ENCODE assay signal across 33 mouse cellular contexts in the genomic region with DNA sequence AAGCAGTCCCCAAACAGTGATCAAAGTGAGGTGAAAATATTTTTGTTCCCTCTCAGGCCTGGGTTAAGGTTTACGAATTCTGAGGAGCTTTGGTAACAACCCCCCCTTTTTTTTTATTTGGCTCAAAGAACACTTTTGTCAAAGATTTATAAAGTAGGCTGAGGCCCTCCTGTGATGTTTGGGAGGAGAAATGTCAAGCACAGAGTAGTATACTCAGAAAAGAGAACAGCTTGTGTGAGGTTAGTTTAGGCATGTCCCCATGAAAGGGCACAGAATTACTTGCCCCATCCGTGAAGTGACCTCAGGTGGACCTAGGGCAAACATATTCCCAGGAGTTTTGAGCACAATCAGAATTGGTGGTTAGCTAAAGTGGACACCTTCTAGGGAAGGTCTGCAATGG.
"Had no signal": no experiment of that assay in that cellular context is flagged by ENCODE, and none has a peak within 500 bp of the region (broad histone marks: within the 10 kb centered on the region; RNA-seq: fewer than 3 reads in every experiment).

No protein-coding gene starts in this region.

- H3K4me3 ChIP-seq: limb, embryonic 10.5 days; limb, embryonic 12.5 days; limb, embryonic 13.5 days; limb, embryonic 15.5 days; liver, embryonic 12.5 days; liver, embryonic 13.5 days; liver, embryonic 15.5 days; lung, embryonic 15.5 days; megakaryocyte, embryonic 14.5 days; midbrain, embryonic 10.5 days; midbrain, embryonic 12.5 days; midbrain, embryonic 13.5 days; midbrain, embryonic 15.5 days; myocyte; neural tube, embryonic 12.5 days; neural tube, embryonic 13.5 days had no signal

- DNase-seq: left cerebral cortex, postnatal 4 days; liver; liver, embryonic 13.5 days; liver, postnatal 0 days; lung, adult 18-20 months; lung, adult 2 months; lung, postnatal 10 days; lung, postnatal 14 days; lung, postnatal 36 days; lung, postnatal 4 days; midbrain, embryonic 14.5 days had no signal

- ATAC-seq: liver, embryonic 12.5 days; liver, postnatal 0 days; lung, postnatal 0 days; midbrain, embryonic 13.5 days; midbrain, embryonic 15.5 days; midbrain, embryonic 16.5 days had no signal

- H3K4me2 ChIP-seq: limb, embryonic 12.5 days; limb, embryonic 13.5 days; limb, embryonic 15.5 days; liver, embryonic 11.5 days; liver, embryonic 12.5 days; liver, embryonic 13.5 days; liver, embryonic 15.5 days; lung, embryonic 14.5 days; lung, embryonic 15.5 days; midbrain, embryonic 11.5 days; midbrain, embryonic 12.5 days; midbrain, embryonic 13.5 days; midbrain, embryonic 15.5 days; neural tube, embryonic 12.5 days; neural tube, embryonic 13.5 days had no signal

- H3K4me1 ChIP-seq: limb, embryonic 10.5 days; limb, embryonic 12.5 days; limb, embryonic 13.5 days; limb, embryonic 15.5 days; liver, embryonic 12.5 days; liver, embryonic 13.5 days; liver, embryonic 15.5 days; lung, embryonic 15.5 days; midbrain, embryonic 10.5 days; midbrain, embryonic 12.5 days; midbrain, embryonic 13.5 days; midbrain, embryonic 15.5 days; neural tube, embryonic 12.5 days; neural tube, embryonic 13.5 days had no signal

- H3K9ac ChIP-seq: limb, embryonic 12.5 days; limb, embryonic 13.5 days; limb, embryonic 15.5 days; liver, embryonic 12.5 days; liver, embryonic 13.5 days; liver, embryonic 14.5 days; liver, embryonic 15.5 days; liver, postnatal 0 days; lung, embryonic 14.5 days; lung, embryonic 15.5 days; midbrain, embryonic 12.5 days; midbrain, embryonic 13.5 days; midbrain, embryonic 15.5 days; neural tube, embryonic 12.5 days; neural tube, embryonic 13.5 days had no signal

- H3K9me3 ChIP-seq: limb, embryonic 10.5 days; limb, embryonic 12.5 days; limb, embryonic 13.5 days; limb, embryonic 15.5 days; liver, embryonic 12.5 days; liver, embryonic 13.5 days; liver, embryonic 15.5 days; lung, embryonic 15.5 days; megakaryocyte, embryonic 14.5 days; midbrain, embryonic 10.5 days; midbrain, embryonic 12.5 days; midbrain, embryonic 13.5 days; midbrain, embryonic 15.5 days; neural tube, embryonic 12.5 days; neural tube, embryonic 13.5 days had no signal

- H3K27me3 ChIP-seq: limb, embryonic 12.5 days; limb, embryonic 13.5 days; limb, embryonic 15.5 days; liver, embryonic 12.5 days; liver, embryonic 13.5 days; liver, embryonic 15.5 days; lung, embryonic 15.5 days; megakaryocyte, embryonic 14.5 days; midbrain, embryonic 12.5 days; midbrain, embryonic 13.5 days; midbrain, embryonic 15.5 days; neural tube, embryonic 12.5 days; neural tube, embryonic 13.5 days had no signal

- H3K36me3 ChIP-seq: limb, embryonic 10.5 days; limb, embryonic 12.5 days; limb, embryonic 13.5 days; limb, embryonic 15.5 days; liver, embryonic 12.5 days; liver, embryonic 13.5 days; liver, embryonic 15.5 days; lung, embryonic 15.5 days; midbrain, embryonic 10.5 days; midbrain, embryonic 12.5 days; midbrain, embryonic 13.5 days; midbrain, embryonic 15.5 days; neural tube, embryonic 12.5 days; neural tube, embryonic 13.5 days had no signal

- H3K27ac ChIP-seq: limb, embryonic 10.5 days; limb, embryonic 12.5 days; limb, embryonic 13.5 days; limb, embryonic 15.5 days; liver, embryonic 12.5 days; liver, embryonic 13.5 days; liver, embryonic 14.5 days; liver, embryonic 15.5 days; lung, embryonic 15.5 days; macrophage; midbrain, embryonic 10.5 days; midbrain, embryonic 12.5 days; midbrain, embryonic 13.5 days; midbrain, embryonic 15.5 days; neural tube, embryonic 12.5 days; neural tube, embryonic 13.5 days had no signal
